Mouse (Mus musculus): Measurements from ENCODE around the gene Csrnp3.

Csrnp3 gene

DNA sequence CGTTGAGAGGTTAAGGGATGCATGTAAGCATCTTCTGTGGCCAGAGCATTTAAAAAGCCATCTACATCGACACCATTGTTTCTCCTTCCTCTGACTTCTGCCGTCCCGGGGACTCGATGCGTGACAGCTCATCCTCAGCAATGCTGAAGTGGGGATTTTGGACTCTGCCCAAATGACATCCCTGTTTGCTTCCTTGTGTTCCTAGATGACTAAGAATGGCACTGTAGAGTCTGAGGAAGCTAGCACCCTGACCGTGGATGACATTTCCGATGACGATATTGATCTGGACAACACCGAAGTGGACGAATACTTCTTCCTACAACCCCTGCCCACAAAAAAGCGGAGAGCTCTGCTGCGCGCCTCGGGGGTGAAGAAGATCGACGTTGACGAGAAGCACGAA, 173.7 kb downstream of the Csrnp3 start:
- no peak for DNase-seq (ENCODE audit: low read depth, low spot score)

DNA sequence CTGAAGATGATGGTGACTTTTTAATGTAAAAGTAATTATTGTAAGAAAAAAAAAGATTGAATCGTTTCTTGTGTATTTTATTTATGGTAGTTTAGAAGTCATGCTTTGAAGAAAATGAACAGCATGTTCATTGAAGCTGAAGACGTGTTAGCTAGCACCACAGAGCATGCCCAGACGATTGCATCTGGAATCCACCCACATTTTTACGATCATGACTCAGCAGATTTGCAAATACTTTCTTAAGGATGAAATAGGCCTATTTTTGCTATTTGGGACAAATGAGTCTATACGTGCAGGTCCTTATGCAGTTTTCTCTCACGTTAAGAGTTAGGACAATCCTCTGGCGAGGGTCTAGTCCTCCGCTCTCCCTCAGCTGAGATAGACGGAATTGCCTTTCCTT, 177.9 kb downstream of the Csrnp3 start:
- DNase-seq (ENCODE audit: low read depth, low spot score): no peak

DNA sequence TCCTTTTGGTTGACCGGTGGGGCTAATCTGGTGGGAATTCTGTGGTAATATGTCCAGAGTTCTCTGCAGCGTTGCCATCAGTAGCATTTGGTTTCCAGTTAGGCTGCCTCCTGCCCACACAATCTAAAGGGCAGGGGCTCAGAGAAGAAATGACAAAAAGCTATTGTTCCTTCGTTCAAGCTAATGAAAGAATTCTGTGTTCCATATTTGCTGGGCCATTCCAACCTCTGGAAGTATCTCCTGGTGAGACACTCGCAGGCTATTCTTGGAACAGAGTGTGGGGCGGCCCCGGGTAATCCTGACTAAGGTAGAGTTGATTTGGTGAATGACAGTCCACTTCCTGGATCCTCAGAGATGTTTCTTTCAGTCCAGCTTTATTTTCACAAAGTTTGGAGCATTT, 179.3 kb downstream of the Csrnp3 start:
- no peak for DNase-seq (ENCODE audit: low read depth, low spot score)

DNA sequence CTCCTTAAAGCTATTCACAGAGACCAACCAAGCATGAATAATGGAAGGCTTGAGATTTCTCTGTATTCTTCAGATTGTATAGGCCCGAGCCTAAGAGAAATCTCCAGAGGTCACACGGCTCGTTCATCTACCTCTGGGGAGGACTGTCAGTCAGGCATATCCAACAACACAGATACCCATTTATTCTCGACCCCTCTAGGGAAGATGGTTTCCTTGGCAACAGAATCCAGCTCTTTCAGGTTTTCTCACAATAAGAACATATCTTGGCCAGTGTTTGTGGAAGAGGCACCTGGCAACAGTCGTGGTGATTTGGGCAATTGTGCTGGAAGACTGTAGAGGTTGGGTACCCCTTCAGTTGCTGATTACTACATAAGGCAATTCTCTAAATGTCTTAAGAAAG, 183.2 kb downstream of the Csrnp3 start:
- no peak for DNase-seq (ENCODE audit: low read depth, low spot score)

DNA sequence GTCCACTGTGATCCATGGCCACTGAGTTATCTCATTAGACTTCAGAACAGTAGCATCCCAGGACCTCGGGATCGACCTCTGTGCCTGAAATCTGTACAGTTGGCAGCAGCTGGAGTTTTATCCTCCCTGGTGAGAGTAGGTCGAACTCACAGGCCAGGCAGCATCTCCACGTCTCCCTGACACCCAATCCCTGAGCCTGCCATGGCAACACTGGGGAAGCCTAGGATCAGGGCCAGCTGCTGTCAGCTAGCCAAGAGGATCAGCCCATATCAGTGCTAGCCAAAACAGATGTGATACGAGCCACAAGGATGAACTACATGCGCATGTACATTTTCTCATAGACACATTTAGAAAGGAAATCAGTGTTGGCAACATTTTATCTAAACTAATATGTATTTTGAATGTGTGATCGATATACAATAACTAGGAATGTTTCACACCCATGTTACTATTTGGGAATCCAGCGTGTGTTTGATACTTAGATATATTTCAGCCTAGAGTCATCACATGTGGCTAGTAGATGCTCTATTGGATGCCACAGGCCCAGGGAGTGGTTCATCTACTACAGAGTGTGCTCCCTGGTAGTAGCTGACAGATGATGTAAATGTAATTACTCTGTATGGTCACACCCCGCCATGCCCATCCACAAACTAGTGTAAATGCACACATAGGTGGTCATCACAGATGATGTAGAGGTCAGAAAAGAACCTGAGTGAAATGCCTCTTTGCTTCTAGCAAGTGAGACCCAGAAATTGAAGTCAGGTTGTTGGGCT, 189.5 kb downstream of the Csrnp3 start:
- DNase-seq (ENCODE audit: low read depth, low spot score): no peak

DNA sequence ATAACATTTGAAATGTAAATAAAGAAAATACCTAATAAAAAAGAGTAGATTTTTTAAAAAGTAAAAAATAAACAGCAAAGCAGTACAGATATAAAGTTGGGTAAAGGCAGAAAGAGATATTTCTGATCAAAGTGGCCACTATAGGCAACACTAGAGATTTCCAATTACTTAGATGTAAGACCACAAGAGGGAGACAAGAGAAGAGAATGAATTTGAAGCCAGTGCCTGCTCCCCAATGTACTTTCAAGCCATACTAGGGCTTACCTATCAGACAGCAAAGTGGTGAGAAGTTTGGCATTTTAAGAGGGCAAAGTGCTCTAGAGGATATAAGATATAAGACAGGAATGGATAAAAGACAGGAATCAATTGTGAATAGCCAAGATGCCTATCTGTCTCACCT, 195.0 kb downstream of the Csrnp3 start:
- DNase-seq (ENCODE audit: low read depth, low spot score): no peak

DNA sequence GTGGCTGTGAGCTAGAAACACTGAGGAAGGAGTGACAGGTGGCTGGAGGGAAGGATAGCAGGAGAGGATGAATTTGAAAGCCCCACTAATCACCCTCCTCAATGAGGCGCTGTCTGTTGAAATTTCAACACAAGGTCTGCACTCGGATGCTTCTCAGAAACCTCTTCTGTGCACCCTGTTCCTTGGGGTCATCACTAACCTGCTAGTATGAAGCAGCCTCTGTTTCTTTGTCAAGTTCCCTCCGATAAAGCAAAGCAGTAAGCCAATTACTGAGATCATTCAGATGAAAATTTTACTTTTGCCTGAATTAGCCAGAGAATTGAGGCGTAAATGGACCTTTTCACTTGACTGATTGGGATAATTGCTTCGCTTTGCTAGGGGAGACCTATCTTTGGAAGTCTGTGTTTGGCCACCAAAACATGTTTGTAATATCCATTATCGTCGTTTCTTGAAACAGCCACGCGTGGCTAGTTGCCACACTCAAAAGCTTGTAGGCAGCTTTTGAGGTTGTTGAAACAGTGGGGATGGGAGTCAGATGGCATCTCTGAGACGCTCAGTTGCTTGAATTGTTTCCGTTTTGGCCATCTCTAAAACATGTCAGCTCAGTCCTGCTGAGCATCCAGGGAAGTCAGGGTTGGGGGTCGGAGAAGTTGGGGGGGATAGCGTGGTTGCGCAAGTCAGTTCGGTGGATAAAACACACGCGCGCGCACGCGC, 195.8 kb downstream of the Csrnp3 start:
- DNase-seq (ENCODE audit: low read depth, low spot score): no peak

DNA sequence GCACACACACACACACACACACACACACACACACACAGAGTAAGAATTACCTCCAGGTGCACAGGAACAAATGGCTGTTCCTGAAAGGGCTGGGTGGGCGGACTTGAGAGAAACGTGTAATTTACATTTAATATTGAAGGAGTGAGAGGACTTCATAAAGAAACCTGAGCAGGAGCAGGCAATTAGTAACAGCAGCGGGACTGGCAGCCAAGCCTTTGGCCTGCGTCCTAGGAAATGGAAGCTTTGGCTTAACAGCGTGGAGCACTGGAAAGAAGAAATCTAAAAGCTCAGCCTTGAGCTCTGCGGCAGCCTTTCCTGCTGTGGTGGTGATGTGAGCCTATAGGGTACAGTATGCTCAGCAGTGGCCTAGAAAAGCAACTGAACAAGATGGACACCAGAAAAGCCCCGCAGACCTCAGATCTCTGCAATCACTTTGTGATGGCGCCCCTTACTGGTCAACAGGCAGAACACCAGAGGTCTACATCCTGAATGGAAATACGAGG, 196.4 kb downstream of the Csrnp3 start:
- DNase-seq (ENCODE audit: low read depth, low spot score): peak; percentile 38

DNA sequence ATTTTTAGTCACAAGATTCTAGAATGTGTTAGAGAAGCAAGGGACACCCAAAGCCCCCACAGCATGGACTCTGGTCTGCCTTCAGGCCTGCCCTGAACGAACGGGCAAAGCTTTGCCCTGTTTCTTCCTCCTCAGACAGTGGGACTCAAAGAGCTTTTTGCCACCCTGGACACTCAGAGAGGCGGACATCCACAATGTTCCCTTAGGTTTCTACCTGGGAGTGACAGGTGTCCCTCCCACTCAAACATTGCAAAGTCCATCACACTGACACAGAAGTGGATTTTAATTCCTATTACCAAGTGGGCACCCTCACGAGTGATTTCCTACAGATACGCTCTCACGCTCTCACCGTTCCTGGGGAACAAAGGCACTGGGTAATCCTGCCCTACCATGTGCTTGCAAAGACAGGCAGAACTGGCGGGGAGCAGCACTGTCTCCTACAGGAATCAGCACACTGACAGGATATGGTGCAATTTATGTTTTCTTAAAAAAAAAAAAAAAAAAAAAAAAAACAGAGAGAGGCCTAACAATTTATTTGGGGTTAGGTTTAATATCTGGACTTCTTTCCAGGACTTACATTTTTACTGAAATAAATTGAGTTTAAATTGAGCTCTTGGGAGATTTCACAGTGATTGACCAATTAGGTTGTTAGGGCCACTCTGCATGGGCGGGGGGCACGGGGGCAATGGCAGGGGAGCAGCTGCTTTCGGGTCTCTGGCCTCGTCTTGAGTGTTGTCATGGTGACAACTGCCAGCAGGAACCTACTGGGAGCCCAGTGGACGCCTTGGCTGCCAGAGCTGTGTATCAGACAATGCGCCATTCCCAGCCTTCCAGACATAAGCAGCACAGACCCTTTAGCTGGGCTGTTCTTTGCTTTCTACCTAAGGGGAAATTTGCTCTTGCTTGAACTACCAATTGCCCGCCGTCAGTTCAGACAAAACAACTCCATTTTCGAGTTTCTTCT, 198.2 kb downstream of the Csrnp3 start:
- DNase-seq (ENCODE audit: low read depth, low spot score): no peak

DNA sequence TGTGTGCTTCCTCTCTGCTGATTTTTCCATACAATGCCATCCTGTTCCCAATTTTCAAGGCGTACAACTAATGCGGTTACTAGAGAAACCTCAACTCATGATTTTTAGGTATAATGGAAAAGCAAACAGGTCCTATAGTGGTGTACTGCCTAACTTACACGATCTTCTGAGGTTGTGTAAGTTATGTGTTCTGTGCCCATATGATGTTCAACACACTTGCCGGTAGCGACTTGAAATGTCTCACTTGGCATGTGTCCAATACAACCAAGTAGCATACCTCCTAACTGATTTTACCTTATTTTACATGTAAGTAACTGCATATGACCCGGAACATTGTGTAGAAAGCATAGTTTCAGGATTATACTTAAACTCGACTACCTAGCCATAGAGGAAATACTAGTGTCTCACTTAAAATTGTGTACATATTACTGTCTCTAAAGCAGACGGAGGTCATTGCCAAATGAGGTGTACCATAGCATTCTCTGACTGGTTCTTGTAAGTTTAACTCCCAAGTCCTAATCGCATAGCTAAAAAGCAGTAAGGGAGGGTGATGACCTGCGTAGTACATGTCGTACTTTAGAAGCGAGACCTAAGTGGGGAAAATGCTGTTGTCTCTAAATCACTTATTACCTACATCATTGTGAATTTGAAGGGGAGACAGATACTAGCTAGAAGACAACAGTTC, 199.0 kb downstream of the Csrnp3 start:
- no peak for DNase-seq (ENCODE audit: low read depth, low spot score)

DNA sequence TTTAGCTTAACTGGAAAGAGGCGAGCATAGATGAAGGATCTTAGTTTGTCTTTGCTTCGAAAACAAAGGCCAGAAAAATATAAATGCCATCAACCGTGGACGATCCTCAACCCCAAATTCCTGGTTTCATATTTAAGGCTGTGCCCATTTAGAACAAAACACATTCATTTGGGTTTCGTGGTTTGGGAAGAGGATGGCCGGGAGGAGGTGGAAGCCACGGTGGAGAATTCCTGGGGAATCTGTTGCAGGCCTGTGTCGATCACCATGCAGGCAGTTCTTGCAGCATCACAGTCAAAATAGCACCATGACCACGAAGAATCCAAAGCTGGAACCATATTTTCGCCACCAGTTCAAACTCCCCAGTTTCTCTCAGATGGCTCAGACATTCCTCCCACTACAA, 217.7 kb downstream of the Csrnp3 start:
- no peak for DNase-seq (ENCODE audit: low read depth, low spot score)

DNA sequence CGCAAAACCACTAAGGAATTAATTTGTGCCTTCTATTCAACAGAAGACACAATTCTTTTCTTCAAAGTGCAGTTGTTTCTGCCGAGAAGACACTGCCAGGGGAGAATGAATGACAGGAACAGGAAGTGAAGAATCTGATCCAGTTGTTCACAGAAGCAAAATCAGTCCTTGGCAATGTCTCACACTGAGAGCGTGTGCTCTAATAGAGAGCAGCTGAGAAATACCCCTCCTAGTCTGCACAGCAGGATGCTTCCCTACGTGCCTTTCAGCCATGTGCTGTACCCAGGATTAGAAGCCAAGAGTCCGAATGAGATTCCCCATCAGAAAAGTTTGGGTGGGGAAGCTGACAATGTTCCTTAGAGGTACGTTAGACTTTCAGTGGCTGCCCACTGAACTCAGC, 223.9 kb downstream of the Csrnp3 start:
- no peak for DNase-seq (ENCODE audit: low read depth, low spot score)

DNA sequence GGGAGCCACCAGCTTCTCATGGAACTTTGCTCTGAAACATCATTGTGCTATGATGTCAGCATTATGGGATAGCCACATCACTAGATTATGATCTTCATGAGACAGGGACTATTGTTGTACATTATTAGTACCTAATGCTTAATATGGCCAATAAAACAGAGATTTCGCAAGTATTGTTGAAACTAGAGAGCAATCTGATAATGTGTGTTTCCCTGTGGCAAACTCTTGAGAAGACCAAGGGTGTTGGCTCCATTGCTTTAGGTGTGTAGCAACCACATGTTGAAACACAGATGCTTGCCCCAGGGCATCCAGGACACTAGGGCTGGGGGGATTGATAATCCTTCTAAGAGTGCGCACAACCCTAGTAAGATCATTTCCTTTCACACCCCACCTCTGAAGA, 235.2 kb downstream of the Csrnp3 start:
- DNase-seq (ENCODE audit: low read depth, low spot score): no peak

Data from WW6 (cell line).